Mouse (Mus musculus) liver, adult (tissue): ENCODE measurements around the gene Plekhm3.

Source experiments
- GATA4 ChIP-seq: IDR thresholded peaks from 2 replicates; pipeline ENCODE4 v1.6.1; 2014; ENCODE audit warnings: mild to moderate bottlenecking, low read length; ENCODE audit not compliant: insufficient replicate concordance

Plekhm3 gene

GRCm38 (mm10) chr1:64826348-64827103 is 130.1 kb downstream of the Plekhm3 start:
- no peak for TF ChIP-seq GATA4

GRCm38 (mm10) chr1:64823564-64823963 is 133.1 kb downstream of the Plekhm3 start:
- no peak for TF ChIP-seq GATA4

GRCm38 (mm10) chr1:64817709-64818108 is 138.9 kb downstream of the Plekhm3 start:
- no peak for TF ChIP-seq GATA4

- TF ChIP-seq GATA4, result no peak
Measured at GRCm38 (mm10) chr1:64813182-64813581, 143.4 kb downstream of the Plekhm3 start.

GRCm38 (mm10) chr1:64811956-64812355 is 144.7 kb downstream of the Plekhm3 start:
- TF ChIP-seq GATA4, result no peak

GRCm38 (mm10) chr1:64809085-64809484 is 147.5 kb downstream of the Plekhm3 start:
- TF ChIP-seq GATA4, result no peak

- TF ChIP-seq GATA4, result no peak
Measured at GRCm38 (mm10) chr1:64807766-64808165, 148.9 kb downstream of the Plekhm3 start.

GRCm38 (mm10) chr1:64805217-64805616 is 151.4 kb downstream of the Plekhm3 start:
- no peak for TF ChIP-seq GATA4

- no peak for TF ChIP-seq GATA4
Measured at GRCm38 (mm10) chr1:64802631-64803030, 154.0 kb downstream of the Plekhm3 start.

GRCm38 (mm10) chr1:64797621-64798020 is 159.0 kb downstream of the Plekhm3 start:
- TF ChIP-seq GATA4, result no peak

GRCm38 (mm10) chr1:64796867-64797582 is 159.6 kb downstream of the Plekhm3 start:
- no peak for TF ChIP-seq GATA4

GRCm38 (mm10) chr1:64795284-64796040 is 161.2 kb downstream of the Plekhm3 start:
- TF ChIP-seq GATA4, result no peak

GRCm38 (mm10) chr1:64794096-64794495 is 162.5 kb downstream of the Plekhm3 start:
- no peak for TF ChIP-seq GATA4

- TF ChIP-seq GATA4, result no peak
Measured at GRCm38 (mm10) chr1:64793234-64793530, 163.4 kb downstream of the Plekhm3 start.

GRCm38 (mm10) chr1:64792521-64793233 is 163.9 kb downstream of the Plekhm3 start:
- TF ChIP-seq GATA4, result 0 out of 2 replicates have a peak, but pooled peaks have one; percentile 10
